Mouse (Mus musculus): Measurements from ENCODE around the gene Rad50. TPM values are rescaled to one million over a fixed set of nuclear protein-coding genes. Genes with fewer than 3 reads are reported as not detected.
A peak's percentile ranks its signal among the peaks of the same experiment; 100 is the strongest.

Rad50 gene
- total RNA-seq, 2 experiments from 2014 or later, result 11.1 to 13.1 TPM

DNA sequence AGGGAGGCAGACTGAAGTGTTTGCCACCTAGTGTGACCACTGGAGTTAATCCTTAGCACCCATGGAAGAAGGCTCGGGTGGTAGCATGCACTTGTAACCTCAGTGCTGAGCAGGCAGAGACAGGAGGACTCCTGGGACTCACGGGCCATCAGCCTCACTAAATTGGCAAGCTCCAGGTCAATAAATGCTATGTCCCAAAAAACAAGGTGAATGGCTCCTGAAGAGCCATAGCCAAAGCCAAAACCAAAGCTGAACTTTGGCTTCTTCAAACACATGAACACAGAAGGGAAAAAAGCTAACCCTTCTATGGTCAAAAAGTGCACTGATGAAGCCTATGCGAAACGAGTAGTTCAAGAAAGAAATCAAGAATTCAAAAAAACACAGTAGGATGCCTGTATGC is 7.8 kb downstream of the Rad50 start:
- no peak for DNase-seq (ENCODE audit: low spot score in 2 of 2)

DNA sequence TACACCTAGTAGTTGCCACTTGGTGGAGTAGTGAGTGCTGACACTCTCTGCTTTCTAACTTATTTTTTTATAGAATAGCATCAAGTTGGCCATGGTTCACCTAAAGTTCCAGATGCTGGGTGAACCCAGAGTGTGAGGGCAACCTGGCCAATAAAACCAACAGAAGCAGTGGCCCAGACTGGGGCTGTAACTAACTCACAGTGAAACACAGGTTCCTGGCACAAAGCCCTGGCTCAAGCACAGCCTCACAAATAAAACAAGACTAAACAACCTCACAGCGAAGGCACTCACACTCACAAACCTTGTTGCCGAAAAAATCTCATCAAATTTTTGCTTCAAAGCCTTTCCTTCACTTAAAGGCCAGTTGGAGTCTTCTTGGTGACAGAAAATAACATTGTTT is 8.6 kb downstream of the Rad50 start:
- no peak for DNase-seq (ENCODE audit: low spot score in 2 of 2)

DNA sequence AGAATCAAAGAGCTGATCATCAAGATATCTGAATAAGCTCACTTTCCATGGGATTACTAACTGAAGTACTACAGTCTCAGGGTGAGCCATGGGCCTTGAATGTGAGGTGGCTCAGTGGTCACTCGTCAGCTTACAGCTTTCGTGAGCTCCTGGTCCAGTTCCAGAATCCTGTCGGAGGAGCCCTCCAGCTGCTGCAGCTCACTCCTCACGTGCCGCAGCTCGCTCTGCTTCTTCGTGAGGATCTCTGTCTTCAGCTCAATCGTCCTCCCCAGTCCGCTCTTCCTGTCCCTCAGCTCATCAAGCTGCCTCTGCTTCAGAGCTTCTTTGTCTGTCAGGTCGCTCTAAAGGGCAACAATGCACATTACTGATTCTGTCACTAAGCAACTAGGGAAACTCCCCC is 15.1 kb downstream of the Rad50 start:
- no peak for DNase-seq (ENCODE audit: low spot score in 2 of 2)

DNA sequence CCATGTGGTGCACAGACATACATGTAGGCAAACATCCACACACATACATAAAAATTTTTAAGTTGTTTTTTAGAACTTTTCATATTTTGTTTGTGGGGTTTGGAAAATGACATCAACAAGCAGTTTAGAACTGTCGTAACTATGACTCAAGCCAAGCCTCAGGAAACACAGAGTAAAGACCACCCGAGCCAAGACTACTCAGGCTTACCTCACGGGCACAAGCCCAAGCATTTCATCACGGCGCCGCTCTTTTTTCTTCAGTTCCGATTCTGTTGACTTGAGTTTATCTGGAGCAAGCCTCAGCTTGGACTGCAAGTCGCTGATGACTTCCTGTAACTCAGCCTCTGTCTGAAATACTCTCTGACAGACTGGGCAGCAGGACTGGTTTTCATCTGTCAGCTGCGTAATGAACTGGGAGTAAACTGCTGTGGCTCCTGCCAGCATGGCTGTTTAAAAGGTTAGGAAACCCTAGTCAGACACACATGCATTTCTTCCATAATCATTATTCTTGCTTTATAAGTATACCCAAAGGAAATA is 24.1 kb downstream of the Rad50 start:
- no peak for DNase-seq (ENCODE audit: low spot score in 2 of 2)

DNA sequence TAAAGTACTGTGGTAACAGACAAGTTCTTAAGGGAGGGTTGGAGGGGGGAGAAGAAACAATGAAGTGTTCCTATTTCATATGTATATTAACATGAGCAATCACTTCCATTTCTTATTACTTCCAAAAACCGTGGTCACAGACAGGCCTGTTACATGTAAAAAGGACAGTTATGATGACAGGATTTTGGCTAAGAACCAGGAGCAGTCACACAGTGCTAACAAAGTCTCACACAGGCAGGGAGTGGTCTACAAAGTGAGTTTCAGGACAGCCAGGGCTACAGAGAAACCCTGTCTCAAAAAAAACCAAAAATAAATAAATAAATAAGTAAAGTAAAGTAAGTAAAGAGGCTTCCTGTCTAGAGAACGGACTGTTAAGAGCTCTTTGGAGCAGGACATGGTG is 24.9 kb downstream of the Rad50 start:
- DNase-seq (ENCODE audit: low spot score in 2 of 2), result no peak

DNA sequence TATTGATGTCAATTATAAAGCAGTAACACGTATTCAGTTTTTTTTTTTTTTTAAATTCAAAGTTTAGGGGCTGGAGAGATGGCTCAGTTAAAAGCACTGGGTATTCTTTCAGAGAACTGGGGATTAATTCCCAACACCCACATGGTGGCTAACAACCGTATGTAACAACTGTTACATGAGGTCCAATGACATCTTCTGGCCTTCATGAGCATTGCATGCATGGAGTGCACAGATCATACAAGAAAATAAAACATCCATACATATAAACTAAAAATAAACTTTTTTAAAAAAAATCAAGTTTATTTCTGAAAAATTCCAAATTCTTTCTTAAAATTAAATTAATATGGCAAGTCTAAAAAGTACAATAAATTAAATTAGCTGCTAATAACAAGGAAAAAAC is 25.4 kb downstream of the Rad50 start:
- DNase-seq (ENCODE audit: low spot score in 2 of 2), result no peak

DNA sequence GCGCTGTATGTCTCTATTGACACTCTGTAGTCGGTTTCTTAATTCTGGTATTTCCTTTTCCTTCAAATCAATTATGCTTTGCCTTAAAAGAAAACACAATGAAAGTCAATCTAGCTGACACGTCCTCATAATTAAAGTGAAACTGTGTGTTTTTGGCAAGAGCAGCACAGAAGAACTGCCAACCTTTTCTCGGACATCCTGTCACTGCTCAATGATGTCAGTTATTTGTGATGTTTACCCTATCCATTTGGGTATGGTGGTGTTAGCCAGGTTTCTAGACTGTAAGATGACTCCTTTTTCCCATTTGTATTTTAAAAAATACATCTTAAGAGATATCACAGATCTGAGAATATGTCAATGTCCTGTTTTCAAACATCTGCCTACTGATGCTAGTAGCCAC is 27.0 kb downstream of the Rad50 start:
- DNase-seq (ENCODE audit: low spot score in 2 of 2), result no peak

DNA sequence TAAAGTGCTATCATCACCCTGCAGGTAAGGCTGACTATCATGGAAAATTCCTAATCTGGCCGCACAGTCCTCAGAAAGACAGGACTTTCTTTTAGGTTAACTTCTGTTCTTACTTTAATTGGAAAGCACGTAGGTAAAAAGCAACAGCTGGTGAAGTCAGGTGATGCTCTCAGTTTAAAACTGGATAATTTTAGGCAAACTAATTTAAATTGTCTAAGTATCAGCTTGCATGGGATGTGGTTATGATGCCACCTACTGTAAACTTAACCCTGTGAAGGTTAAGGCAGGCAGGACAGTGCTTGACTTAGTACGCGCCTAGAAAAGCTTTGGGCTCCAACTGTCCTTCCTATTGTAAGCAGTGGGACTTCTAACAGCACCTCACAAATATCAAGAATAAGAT is 35.7 kb downstream of the Rad50 start:
- DNase-seq (ENCODE audit: low spot score in 2 of 2), result no peak

DNA sequence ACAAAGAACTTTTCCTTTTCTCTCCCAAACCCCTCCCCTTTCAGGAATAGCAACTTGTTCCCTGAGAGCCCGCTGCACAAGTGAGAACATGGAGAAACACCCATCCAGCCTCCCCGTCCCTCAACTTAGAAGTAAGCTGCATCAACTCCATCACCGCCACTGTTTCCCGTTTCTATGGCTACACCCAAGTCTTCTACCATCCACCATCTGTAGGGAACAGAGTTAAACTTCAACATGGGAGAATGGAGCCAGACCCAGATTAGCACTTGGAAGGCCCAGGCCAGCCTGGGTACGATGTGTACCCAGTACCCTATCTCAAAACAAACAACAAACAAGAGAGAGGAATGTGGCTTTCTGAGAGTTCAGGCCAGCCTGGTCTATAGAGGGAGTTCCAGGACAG is 43.0 kb downstream of the Rad50 start:
- DNase-seq (ENCODE audit: low spot score in 2 of 2), result no peak

DNA sequence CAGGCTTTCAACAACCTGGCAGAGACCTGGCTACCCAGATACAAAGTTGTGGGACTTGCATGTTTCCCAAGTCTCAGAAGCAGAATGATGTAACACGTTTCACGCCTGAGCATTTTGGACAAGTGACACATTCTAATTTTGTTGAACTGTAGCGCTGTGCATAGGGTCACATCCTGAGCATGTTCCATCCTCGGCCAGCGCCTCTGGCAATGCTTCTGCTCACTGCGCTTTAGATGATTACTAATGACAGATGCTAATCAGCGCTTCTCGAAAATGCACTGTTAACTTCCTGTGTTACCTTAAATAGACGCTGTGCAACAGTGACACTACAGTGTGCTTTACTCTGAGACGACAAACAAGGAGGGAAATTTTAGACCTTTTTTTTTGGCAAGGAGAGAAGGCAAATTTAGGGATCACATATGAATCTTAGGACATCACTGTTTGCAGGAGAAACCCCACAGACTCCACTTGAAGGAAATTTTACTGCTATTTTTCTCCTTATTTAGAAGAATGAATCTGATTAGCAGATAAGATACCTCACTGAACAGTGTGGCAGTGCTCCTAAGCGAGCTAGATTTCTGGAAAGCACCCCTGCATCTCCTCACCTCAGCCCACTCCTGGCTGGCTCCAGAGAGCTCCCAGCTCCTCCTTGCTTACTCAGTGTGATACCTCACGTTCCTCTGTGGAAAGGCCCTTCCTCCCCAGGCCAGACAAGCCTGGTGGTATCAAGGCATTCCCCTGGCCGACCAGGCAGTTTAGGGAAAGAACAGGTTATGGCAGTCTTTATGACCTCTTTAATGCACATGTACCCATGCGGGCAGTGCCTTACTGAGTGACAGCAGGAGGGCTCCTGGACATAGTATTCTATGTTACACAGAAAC is 44.1 kb downstream of the Rad50 start:
- peak; percentile 45 to 57 for DNase-seq (ENCODE audit: low spot score in 2 of 2)

DNA sequence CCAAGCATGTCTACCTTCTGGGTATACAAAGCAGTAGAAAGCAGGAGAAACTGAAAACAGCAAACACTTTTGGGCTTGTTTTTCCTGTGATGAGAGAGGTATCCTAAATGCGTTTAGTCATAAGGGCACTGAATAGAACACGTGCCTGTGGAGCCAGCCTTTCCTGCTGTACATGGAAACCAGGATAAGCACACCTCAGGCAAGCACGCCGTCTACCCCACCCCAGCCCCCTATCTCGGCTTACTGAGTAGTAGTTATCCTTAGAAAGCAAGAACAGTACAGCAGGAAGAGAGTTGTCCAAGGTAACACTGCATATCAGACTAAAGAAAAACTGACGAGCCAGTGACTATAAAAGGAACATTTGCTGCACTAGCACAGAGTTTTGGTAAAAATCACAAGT is 49.3 kb downstream of the Rad50 start:
- no peak for DNase-seq (ENCODE audit: low spot score in 2 of 2)

DNA sequence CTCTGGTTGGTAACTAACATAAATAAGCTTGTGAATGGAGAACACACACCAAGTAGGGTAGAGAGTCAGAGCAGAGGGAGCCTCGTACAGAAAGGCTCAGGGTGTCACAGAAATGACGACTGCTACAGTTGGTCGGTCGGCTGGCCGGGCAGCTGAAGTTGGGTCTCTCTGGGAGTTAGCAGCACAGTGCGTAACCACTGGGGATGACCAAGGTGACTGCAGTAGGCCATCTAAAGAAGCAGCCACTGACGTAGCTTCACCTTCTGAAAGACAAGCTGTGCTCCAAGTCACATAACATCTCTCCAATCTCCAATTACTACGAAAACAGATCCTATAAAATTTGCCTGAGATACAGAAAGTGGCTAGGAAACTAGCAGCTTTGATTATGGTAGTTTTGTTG is 49.7 kb downstream of the Rad50 start:
- DNase-seq (ENCODE audit: low spot score in 2 of 2), result no peak

DNA sequence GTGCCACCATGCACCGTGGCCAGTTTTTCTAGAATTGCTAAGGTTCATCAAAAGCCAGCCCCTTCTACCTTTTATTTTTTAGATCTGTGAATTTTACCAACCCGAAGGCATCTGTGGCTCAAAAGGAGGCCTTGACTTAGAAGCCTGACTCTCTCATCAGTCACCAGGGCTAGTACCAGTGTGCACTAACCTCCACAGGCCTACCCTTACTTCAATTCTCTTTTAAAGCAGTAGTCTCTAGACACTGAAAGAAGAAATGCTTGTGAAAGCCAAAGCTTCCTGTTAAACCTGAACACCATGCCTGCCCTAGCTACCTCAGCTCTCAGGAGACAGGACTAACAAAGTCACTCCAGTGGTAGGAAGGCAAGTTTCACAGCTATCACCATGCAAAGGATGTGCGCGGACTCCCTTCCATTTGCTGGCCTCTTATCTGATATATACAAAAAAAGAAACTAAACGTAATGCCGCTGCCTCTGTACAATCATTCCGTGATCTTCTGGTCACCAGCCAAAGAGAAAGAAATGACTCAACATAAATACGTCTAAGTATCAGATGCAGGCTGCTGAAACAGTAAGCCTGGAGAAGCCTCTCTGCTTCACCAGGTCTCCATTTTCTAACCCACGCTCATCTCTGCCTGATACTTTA is 50.4 kb downstream of the Rad50 start:
- no peak for DNase-seq (ENCODE audit: low spot score in 2 of 2)

DNA sequence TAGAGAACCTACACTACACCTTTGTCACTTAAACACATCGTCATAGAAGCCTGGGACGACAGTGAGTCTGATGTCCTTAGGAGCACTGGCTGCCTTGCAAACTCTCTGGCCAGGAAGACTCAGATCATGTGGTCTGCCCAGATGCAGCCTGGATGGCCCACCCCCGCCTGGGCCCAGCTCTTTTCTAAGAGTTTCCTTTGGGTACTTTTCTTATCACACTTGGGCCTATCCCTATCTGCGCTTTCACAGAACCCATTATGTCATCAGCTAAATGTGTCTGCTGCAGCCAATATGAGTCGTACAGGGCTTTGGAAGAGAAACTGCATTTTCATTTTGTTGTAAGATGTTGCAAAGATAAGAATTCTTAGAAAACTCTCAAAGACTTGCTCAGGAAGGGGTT is 52.1 kb downstream of the Rad50 start:
- DNase-seq (ENCODE audit: low spot score in 2 of 2), result peak in 1 of 2 experiments; percentile 10

DNA sequence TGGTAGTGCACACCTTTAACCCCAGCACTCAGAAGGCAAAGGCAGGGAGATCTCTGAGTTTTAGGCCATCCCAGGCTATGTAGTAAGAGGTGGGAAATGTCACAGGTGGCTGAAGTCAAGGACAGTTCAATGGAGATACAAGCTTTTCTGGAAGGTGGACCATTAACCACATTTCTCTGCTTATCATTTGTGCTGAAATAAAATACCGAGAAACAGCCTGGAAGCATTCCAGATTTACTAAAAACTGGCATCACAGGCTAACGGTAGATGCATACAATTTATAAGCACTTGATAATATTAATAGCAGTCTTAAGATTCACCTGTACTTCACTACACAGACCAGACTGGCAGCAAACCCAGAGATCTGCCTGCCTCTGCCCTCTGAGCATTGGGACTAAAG is 54.7 kb downstream of the Rad50 start:
- no peak for DNase-seq (ENCODE audit: low spot score in 2 of 2)

DNA sequence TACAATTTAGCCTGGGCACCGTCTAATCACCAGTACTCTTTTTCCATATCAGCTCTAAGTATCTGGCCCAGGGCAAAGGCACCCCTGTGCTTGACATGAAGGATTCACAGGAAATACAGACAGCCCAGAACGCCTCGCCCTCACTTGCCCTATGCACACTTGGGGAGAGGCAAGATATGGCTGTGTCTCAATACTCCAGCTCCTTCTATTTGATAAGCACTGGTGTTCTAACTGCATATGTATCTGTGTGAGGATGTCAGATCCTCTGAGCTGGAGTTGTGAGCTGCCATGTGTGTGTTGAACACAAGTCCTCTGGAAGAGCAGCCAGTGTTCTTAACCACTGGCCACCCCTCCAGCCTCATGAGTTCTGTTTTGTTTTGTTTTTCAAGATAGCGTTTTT is 55.7 kb downstream of the Rad50 start:
- no peak for DNase-seq (ENCODE audit: low spot score in 2 of 2)

DNA sequence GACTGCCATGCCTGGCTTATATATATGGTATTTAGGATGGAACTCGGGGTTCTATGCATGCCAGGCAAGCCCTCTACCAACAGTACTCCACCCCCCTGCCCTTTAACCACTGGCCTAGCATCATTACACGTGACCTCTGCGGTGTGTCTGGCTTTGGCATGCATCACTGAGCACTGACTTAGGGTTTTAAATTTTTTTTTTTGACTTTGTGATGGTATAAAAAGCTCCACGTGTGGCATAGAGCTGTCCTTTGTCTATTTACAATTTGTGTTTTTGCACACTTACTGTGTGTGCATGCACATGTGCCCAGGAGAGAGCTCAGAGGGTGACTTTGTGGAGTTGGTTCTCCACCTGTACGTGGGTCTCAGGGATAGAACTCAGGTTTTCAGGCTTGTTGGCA is 63.1 kb downstream of the Rad50 start:
- DNase-seq (ENCODE audit: low spot score in 2 of 2), result no peak

DNA sequence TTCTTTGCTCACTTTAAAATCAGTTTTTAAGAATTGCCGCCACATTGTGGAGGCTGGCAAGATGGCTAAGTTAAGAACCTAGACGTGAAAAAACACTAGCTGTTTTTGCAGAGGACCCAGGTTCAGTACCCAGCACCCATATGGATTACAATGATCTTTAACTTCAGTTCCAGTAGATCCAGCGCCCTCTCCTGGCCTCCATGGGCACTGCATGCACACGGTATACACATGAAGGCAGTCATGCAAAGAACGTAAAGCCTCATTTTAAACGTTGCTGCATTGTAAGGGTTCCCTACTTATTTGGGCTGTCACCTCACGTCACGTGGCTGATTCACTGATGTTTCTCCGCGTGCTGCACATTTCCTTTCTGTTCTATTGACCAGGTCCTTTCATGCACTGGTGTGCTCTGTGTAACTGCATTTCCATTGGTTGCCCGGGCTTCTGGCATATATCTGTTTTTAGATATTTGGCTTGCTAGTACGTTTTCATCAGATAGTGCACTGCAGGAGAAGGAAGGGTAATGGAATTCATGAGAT is 64.3 kb downstream of the Rad50 start:
- DNase-seq (ENCODE audit: low spot score in 2 of 2), result no peak

DNA sequence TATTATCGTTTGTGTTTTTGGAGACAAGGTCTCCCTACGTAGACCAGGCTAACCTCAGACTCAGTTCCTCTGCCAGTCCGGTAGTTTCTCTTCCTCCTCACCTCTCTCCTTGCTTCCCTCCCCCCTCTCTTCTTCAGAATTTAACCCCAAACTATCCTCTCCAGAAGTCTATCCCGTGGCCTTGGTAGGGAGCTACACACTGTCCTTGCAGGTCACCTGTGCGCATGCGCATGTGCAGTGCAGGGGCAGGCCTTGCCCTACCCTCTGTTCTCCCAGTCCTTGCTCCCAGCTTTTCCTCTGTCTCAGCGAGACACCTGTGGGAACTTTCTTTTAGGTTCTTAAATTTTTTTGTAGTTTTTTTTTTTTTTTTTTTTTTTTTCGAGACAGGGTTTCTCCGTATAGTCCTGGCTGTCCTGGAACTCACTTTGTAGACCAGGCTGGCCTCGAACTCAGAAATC is 69.3 kb downstream of the Rad50 start:
- DNase-seq (ENCODE audit: low spot score in 2 of 2), result no peak

DNA sequence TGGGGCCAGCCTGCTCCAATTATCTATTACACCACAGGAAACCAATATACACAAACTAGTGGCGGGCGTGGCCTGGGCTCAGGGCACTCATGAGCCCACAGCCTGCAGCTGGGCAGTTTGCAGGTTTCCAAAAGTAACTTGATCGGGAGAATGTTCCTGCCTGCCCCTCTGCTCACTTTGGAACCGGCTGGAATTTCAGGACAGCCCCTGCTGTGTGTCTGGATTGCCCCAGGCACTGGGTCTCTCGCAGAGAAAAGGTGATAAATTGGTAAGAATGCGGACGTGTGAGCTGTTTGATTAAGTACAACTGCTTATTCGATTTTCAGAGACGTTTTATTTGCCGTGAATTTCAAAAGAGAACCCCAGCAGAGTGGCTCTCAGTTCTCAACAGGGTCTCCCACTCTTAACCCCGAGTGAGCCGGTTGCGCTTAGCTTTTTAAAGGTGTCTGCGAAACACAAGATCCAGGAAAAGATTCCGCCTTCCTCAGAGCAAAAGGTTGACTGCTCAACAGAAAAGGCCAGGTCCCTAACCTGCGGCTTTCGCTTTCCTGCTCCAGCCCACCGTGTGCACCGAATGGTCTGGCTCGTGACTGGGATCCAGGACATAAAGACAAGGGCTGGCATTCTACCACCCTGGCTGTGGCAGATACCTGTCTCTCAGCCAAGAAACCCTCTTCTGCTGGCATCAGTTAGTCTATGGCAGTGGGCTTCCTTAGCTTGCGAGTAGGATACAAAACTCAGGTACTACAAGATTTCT is 69.9 kb downstream of the Rad50 start:
- DNase-seq (ENCODE audit: low spot score in 2 of 2), result no peak

DNA sequence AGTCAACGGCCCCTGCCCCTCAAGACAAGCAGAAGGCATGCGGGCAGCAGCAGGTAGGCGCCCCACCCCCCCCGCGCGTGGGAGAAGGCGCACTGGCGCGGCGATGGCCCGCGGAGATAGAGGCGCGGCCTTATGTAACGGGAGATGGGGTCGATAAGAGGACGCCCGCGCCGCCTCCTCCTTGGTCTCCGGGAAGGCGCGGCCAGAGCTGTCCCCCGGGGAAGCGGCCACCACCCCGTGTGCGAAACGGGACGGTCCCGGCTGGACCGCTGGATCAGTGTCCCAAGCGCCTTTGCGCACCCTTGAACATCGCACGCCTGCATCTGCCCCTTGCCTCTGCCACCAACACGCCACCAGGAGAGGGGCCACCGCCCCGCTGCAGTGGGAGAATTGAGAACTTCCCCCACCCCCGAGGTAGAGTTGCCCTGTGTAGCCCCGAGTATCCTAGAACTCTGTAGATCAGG is 70.9 kb downstream of the Rad50 start:
- peak; percentile 53 for DNase-seq (ENCODE audit: low spot score in 2 of 2)

Measured in left cerebral cortex, adult 18-20 months (tissue).